Mouse (Mus musculus) heart, adult 2 months (tissue): Measurements from ENCODE around the gene Cib3.

Experiments used
- CTCF ChIP-seq: fragments of 200-600 bp; IDR thresholded peaks from 2 replicates; pipeline ENCODE4 v1.8.1; 2022; ENCODE audit warnings: antibody characterized with exemption, mild to moderate bottlenecking, moderate library complexity
- EP300 ChIP-seq: fragments of 200-500 bp; IDR thresholded peaks from 2 replicates; pipeline ENCODE4 v1.6.1; 2011; ENCODE audit warnings: low read depth, low read length, control low read depth; ENCODE audit not compliant: insufficient read depth

DNA sequence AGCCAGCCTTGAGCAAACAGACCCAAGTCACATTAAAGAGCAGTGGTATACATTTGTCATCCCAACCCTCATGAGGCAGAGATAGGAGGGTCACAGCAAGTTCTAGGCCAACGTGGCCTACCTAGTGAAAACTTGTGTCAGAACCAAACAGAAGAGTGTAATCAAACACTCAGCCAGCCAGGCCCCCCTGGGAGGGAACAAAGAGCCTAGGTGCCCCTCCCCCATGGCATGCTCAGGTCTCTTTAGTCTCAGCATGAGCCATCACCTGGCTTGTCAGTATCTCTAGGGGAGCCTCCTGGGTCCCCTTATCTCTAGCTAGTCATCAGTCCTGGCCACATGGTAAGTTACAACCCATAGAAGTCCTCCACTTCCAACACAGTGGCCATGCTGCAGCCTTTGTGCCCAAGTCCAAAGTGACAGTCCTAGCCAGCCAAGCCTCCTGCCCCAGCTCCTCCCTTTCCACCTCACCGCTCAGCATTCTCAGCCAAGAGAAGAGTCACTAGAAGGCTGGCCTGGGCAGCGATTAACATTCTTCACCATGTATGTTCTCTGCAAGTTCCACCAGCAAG is 42.9 kb downstream of the Cib3 start:
- TF ChIP-seq CTCF: no peak
- no peak for TF ChIP-seq EP300
